Mouse (Mus musculus) testis, adult 2 months (tissue): Measurements from ENCODE around the gene Gm20388. TPM values are rescaled to one million over a fixed set of nuclear protein-coding genes. Genes with fewer than 3 reads are reported as not detected.

ENCODE experiments used
- H3K27ac ChIP-seq: fragments of 200-500 bp; 2 replicates; pipeline ENCODE4 v1.5.1; 2012; ENCODE audit warnings: low read depth, low read length; ENCODE audit not compliant: control insufficient read depth, insufficient read depth
- H3K27me3 ChIP-seq: fragments of 200-500 bp; 2 replicates; pipeline ENCODE4 v1.6.1; 2012; ENCODE audit warnings: mild to moderate bottlenecking, low read length, moderate library complexity; ENCODE audit not compliant: control insufficient read depth, insufficient read depth
- H3K36me3 ChIP-seq: fragments of 200-500 bp; 2 replicates; pipeline ENCODE4 v1.6.1; 2012; ENCODE audit warnings: mild to moderate bottlenecking, low read length; ENCODE audit not compliant: control insufficient read depth, insufficient read depth
- H3K4me1 ChIP-seq: fragments of 200-500 bp; 2 replicates; pipeline ENCODE4 v1.6.1; 2012; ENCODE audit warnings: low read length; ENCODE audit not compliant: control insufficient read depth, insufficient read depth
- H3K4me3 ChIP-seq: fragments of 200-500 bp; 2 replicates; pipeline ENCODE4 v1.5.1; 2012; ENCODE audit warnings: low read depth, mild to moderate bottlenecking, low read length, moderate library complexity, mixed read lengths; ENCODE audit not compliant: control insufficient read depth
- CTCF ChIP-seq: fragments of 200-500 bp; IDR thresholded peaks from 2 replicates; pipeline ENCODE4 v1.5.1; 2012; ENCODE audit warnings: low read depth, mild to moderate bottlenecking, inconsistent platforms, low read length, moderate library complexity; ENCODE audit not compliant: control insufficient read depth, insufficient read depth, insufficient replicate concordance
- POLR2A ChIP-seq: fragments of 200-500 bp; IDR thresholded peaks from 2 replicates; pipeline ENCODE4 v1.6.1; 2012; ENCODE audit warnings: low read depth, mild to moderate bottlenecking, inconsistent platforms, low read length, moderate library complexity; ENCODE audit not compliant: control insufficient read depth
- polyA plus RNA-seq: library from polyadenylated mRNA; depleted of rRNA; stranded (reverse); fragments of >200 nt; gene quantifications from 2 replicates; pipeline ENCODE4 v1.2.3, GENCODE M21; 2012

The Gm20388 gene
- polyA plus RNA-seq, 1 experiment: 5.6 TPM

DNA sequence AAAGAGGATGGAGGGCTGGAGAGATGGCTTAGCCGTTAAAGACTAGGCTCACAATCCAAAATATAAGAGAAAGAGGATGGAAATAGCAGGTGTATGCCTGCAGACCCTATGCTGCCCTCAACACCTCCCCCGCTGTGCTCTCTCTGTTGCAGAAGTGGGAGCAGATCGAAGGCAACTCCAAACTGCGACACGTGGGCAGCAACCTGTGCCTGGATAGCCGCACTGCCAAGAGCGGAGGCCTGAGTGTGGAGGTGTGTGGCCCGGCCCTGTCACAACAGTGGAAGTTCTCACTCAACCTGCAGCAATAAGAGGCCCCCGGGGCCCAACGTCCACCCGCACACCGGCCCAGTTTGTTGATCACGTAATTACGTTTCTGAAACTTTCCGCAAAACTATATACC is 4432.5 kb downstream of the Gm20388 start:
- TF ChIP-seq POLR2A: no peak
- TF ChIP-seq CTCF: no peak
- H3K4me1 ChIP-seq: no peaks in the 10 kb centered on the region
- H3K27me3 ChIP-seq: no peaks in the 10 kb centered on the region
- H3K27ac ChIP-seq: no peak overlapping the region
- no peak overlapping the region for H3K4me3 ChIP-seq
- H3K36me3 ChIP-seq: no peaks in the 10 kb centered on the region

- H3K4me3 ChIP-seq: no peak overlapping the region
- H3K36me3 ChIP-seq: no peaks in the 10 kb centered on the region
Measured at GRCm38 (mm10) chr8:124343991-124344390, 4433.4 kb downstream of the Gm20388 start.

GRCm38 (mm10) chr8:124345098-124345497 is 4434.5 kb downstream of the Gm20388 start:
- H3K4me1 ChIP-seq: no peaks in the 10 kb centered on the region
- no peak overlapping the region for H3K27ac ChIP-seq
- TF ChIP-seq POLR2A (no peak), CTCF (no peak)
- no peaks in the 10 kb centered on the region for H3K36me3 ChIP-seq
- no peaks in the 10 kb centered on the region for H3K27me3 ChIP-seq
- H3K4me3 ChIP-seq: no peak overlapping the region

More at GRCm38 (mm10) chr8:124343991-124344390, 4433.4 kb downstream of the Gm20388 start:
- Histone ChIP-seq H3K27ac (no peak overlapping the region), H3K4me1 (no peaks in the 10 kb centered on the region), H3K27me3 (no peaks in the 10 kb centered on the region)
- no peak for TF ChIP-seq CTCF
- TF ChIP-seq POLR2A: no peak

GRCm38 (mm10) chr8:124346852-124347523 is 4436.3 kb downstream of the Gm20388 start:
- H3K27me3 ChIP-seq: no peaks in the 10 kb centered on the region
- no peak for TF ChIP-seq POLR2A
- peak; percentile 87; the same call in 1 of the 2 replicates for TF ChIP-seq CTCF
- H3K27ac ChIP-seq: no peak overlapping the region
- H3K4me1 ChIP-seq: no peaks in the 10 kb centered on the region
- no peaks in the 10 kb centered on the region for H3K36me3 ChIP-seq
- no peak overlapping the region for H3K4me3 ChIP-seq

- H3K36me3 ChIP-seq: no peaks in the 10 kb centered on the region
Measured at GRCm38 (mm10) chr8:124348087-124348486, 4437.4 kb downstream of the Gm20388 start.

DNA sequence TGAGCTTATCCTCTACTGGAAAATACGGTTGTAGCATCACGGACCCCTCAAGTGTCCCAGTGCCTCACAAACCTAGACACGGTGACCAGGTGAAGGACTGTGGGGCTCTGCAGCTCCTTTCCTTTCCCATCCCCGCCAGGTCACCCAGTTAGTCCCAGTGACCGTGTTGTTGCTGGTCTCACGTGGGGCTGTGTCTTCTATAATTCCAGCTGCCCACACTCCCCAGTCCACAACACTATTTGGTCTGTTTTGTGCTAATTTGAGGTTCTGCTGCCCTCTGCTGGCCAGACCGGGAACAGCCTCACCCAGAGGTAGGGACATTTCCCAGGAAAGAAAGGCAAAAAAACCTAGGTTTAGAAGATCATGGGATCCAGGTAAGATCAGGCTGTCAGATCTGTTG is 4439.0 kb downstream of the Gm20388 start:
- Histone ChIP-seq H3K4me1 (no peaks in the 10 kb centered on the region), H3K27ac (no peak overlapping the region), H3K27me3 (no peaks in the 10 kb centered on the region), H3K36me3 (no peaks in the 10 kb centered on the region), H3K4me3 (no peak overlapping the region)
- TF ChIP-seq CTCF (peak; percentile 89), POLR2A (no peak)

More at GRCm38 (mm10) chr8:124348087-124348486, 4437.4 kb downstream of the Gm20388 start:
- Histone ChIP-seq H3K27ac (no peak overlapping the region), H3K4me1 (no peaks in the 10 kb centered on the region), H3K27me3 (no peaks in the 10 kb centered on the region), H3K4me3 (no peak overlapping the region)
- TF ChIP-seq CTCF (no peak), POLR2A (no peak)

- no peaks in the 10 kb centered on the region for H3K36me3 ChIP-seq
- TF ChIP-seq POLR2A (no peak), CTCF (no peak)
- no peaks in the 10 kb centered on the region for H3K27me3 ChIP-seq
- H3K27ac ChIP-seq: no peak overlapping the region
- H3K4me3 ChIP-seq: no peak overlapping the region
- H3K4me1 ChIP-seq: no peaks in the 10 kb centered on the region
Measured at GRCm38 (mm10) chr8:124351636-124352035, 4441.0 kb downstream of the Gm20388 start.
